Mouse (Mus musculus): ENCODE data around the gene Gdpd3. TPM values are rescaled to one million over a fixed set of nuclear protein-coding genes. Genes with fewer than 3 reads are reported as not detected.

Gene Gdpd3
- total RNA-seq, 1 experiment: 4.0 TPM

GRCm38 (mm10) chr7:126799468-126800268, 33.5 kb downstream of the Gdpd3 start:
- in situ Hi-C loops (cut with MboI; ENCODE audit: low sequenced_read_pairs in 2 of 2, unreplicated experiment in 2 of 2): no loop called here
- peak overlapping the region; percentile 92 for H3K27ac ChIP-seq (ENCODE audit: insufficient read depth, low read depth, low read length, poor library complexity, severe bottlenecking)
- H3K4me1 ChIP-seq (ENCODE audit: control insufficient read depth in 2 of 2, insufficient read depth in 2 of 2, low read length in 2 of 2, poor library complexity in 1 of 2): peaks cover 0 to 13% of the 10 kb centered on the region in 2 experiments; a peak in 1 of 4 replicates

GRCm38 (mm10) chr7:126800269-126801056, 34.3 kb downstream of the Gdpd3 start:
- H3K9ac ChIP-seq (ENCODE audit: insufficient read depth, low read depth, low read length, poor library complexity, severe bottlenecking): peak overlapping the region; percentile 76
- H3K4me3 ChIP-seq (ENCODE audit: insufficient read depth in 1 of 2, low read depth in 1 of 2, low read length in 2 of 2, poor library complexity in 1 of 2, severe bottlenecking in 1 of 2): peak overlapping the region; percentile 70 to 89
- H3K27ac ChIP-seq (ENCODE audit: insufficient read depth, low read depth, low read length, poor library complexity, severe bottlenecking): peak overlapping the region; percentile 92
- in situ Hi-C loops (cut with MboI; ENCODE audit: low sequenced_read_pairs in 2 of 2, unreplicated experiment in 2 of 2): no loop called here
- peaks cover 0 to 13% of the 10 kb centered on the region in 2 experiments; a peak in 1 of 4 replicates for H3K4me1 ChIP-seq (ENCODE audit: control insufficient read depth in 2 of 2, insufficient read depth in 2 of 2, low read length in 2 of 2, poor library complexity in 1 of 2)
- DNase-seq (ENCODE audit: low read depth, low spot score): no peak
- no peaks in the 10 kb centered on the region for H3K9me3 ChIP-seq (ENCODE audit: control insufficient read depth, insufficient read depth, low read depth, low read length)
- H3K36me3 ChIP-seq (ENCODE audit: control insufficient read depth, insufficient read depth, low read length, poor library complexity, severe bottlenecking): peaks cover 35% of the 10 kb centered on the region
- TF ChIP-seq CHD2 (IDR thresholded peaks at IDR 0.05; ENCODE audit: low read depth, low read length): no peak
- no peak for TF ChIP-seq MAFK (IDR thresholded peaks at IDR 0.05; ENCODE audit: insufficient read depth, low read depth, low read length)
- no peak for TF ChIP-seq HCFC1 (IDR thresholded peaks at IDR 0.05; ENCODE audit: borderline replicate concordance, insufficient read depth, low read length)
- TF ChIP-seq ZNF384 (IDR thresholded peaks at IDR 0.05; ENCODE audit: low read depth, low read length): peak; percentile 66
- no peak for TF ChIP-seq ZC3H11A (IDR thresholded peaks at IDR 0.05; ENCODE audit: borderline replicate concordance, low read depth, low read length)

More at GRCm38 (mm10) chr7:126799468-126800268, 33.5 kb downstream of the Gdpd3 start:
- Histone ChIP-seq H3K9ac (ENCODE audit: insufficient read depth, low read depth, low read length, poor library complexity, severe bottlenecking) (peak overlapping the region; percentile 76), H3K9me3 (ENCODE audit: control insufficient read depth, insufficient read depth, low read depth, low read length) (no peaks in the 10 kb centered on the region), H3K36me3 (ENCODE audit: control insufficient read depth, insufficient read depth, low read length, poor library complexity, severe bottlenecking) (peaks cover 37% of the 10 kb centered on the region), H3K4me3 (ENCODE audit: insufficient read depth in 1 of 2, low read depth in 1 of 2, low read length in 2 of 2, poor library complexity in 1 of 2, severe bottlenecking in 1 of 2) (peak overlapping the region; percentile 70 to 89)
- DNase-seq (ENCODE audit: low read depth, low spot score): peak; percentile 78
- TF ChIP-seq HCFC1 (IDR thresholded peaks at IDR 0.05; ENCODE audit: borderline replicate concordance, insufficient read depth, low read length) (no peak), MAFK (IDR thresholded peaks at IDR 0.05; ENCODE audit: insufficient read depth, low read depth, low read length) (peak; percentile 75)

- no peak overlapping the region for H3K4me3 ChIP-seq (ENCODE audit: insufficient read depth in 1 of 2, low read depth in 1 of 2, low read length in 2 of 2, poor library complexity in 1 of 2, severe bottlenecking in 1 of 2)
- H3K9me3 ChIP-seq (ENCODE audit: control insufficient read depth, insufficient read depth, low read depth, low read length): no peaks in the 10 kb centered on the region
- in situ Hi-C loops (cut with MboI; ENCODE audit: low sequenced_read_pairs in 2 of 2, unreplicated experiment in 2 of 2): no loop called here
- no peak for DNase-seq (ENCODE audit: low read depth, low spot score)
- TF ChIP-seq ZNF384 (IDR thresholded peaks at IDR 0.05; ENCODE audit: low read depth, low read length) (no peak), MAFK (IDR thresholded peaks at IDR 0.05; ENCODE audit: insufficient read depth, low read depth, low read length) (no peak), ZC3H11A (IDR thresholded peaks at IDR 0.05; ENCODE audit: borderline replicate concordance, low read depth, low read length) (no peak), HCFC1 (IDR thresholded peaks at IDR 0.05; ENCODE audit: borderline replicate concordance, insufficient read depth, low read length) (no peak), CHD2 (IDR thresholded peaks at IDR 0.05; ENCODE audit: low read depth, low read length) (no peak)
- H3K27ac ChIP-seq (ENCODE audit: insufficient read depth, low read depth, low read length, poor library complexity, severe bottlenecking): peak overlapping the region; percentile 28; the same call in 1 of the 2 replicates
- H3K9ac ChIP-seq (ENCODE audit: insufficient read depth, low read depth, low read length, poor library complexity, severe bottlenecking): peak overlapping the region; percentile 42; the same call in 1 of the 2 replicates
- peaks cover 0 to 13% of the 10 kb centered on the region in 2 experiments; a peak in 1 of 4 replicates for H3K4me1 ChIP-seq (ENCODE audit: control insufficient read depth in 2 of 2, insufficient read depth in 2 of 2, low read length in 2 of 2, poor library complexity in 1 of 2)
- peaks cover 29% of the 10 kb centered on the region for H3K36me3 ChIP-seq (ENCODE audit: control insufficient read depth, insufficient read depth, low read length, poor library complexity, severe bottlenecking)
These were observed 34.9 kb downstream of the Gdpd3 start for GRCm38 (mm10) chr7:126801057-126801422.

GRCm38 (mm10) chr7:126802134-126802889, 36.2 kb downstream of the Gdpd3 start:
- peaks cover 17% of the 10 kb centered on the region for H3K36me3 ChIP-seq (ENCODE audit: control insufficient read depth, insufficient read depth, low read length, poor library complexity, severe bottlenecking)
- H3K9me3 ChIP-seq (ENCODE audit: control insufficient read depth, insufficient read depth, low read depth, low read length): no peaks in the 10 kb centered on the region
- H3K9ac ChIP-seq (ENCODE audit: insufficient read depth, low read depth, low read length, poor library complexity, severe bottlenecking): no peak overlapping the region
- no peak overlapping the region for H3K4me3 ChIP-seq (ENCODE audit: insufficient read depth in 1 of 2, low read depth in 1 of 2, low read length in 2 of 2, poor library complexity in 1 of 2, severe bottlenecking in 1 of 2)
- peaks cover 0 to 8% of the 10 kb centered on the region in 2 experiments; a peak in 1 of 4 replicates for H3K4me1 ChIP-seq (ENCODE audit: control insufficient read depth in 2 of 2, insufficient read depth in 2 of 2, low read length in 2 of 2, poor library complexity in 1 of 2)
- DNase-seq (ENCODE audit: low read depth, low spot score): no peak
- in situ Hi-C loops (cut with MboI; ENCODE audit: low sequenced_read_pairs in 2 of 2, unreplicated experiment in 2 of 2): no loop called here
- H3K27ac ChIP-seq (ENCODE audit: insufficient read depth, low read depth, low read length, poor library complexity, severe bottlenecking): no peak overlapping the region
- no peak for TF ChIP-seq CHD2 (IDR thresholded peaks at IDR 0.05; ENCODE audit: low read depth, low read length)
- no peak for TF ChIP-seq ZNF384 (IDR thresholded peaks at IDR 0.05; ENCODE audit: low read depth, low read length)
- no peak for TF ChIP-seq MAFK (IDR thresholded peaks at IDR 0.05; ENCODE audit: insufficient read depth, low read depth, low read length)
- TF ChIP-seq HCFC1 (IDR thresholded peaks at IDR 0.05; ENCODE audit: borderline replicate concordance, insufficient read depth, low read length): no peak
- no peak for TF ChIP-seq ZC3H11A (IDR thresholded peaks at IDR 0.05; ENCODE audit: borderline replicate concordance, low read depth, low read length)
